In genomic region chr13:46838551-46838950, GRCm38 (mm10) we compare ENCODE assay signal across 8 mouse cellular contexts.
DNase-seq lines count a peak whose midpoint lies in the region; ATAC-seq and TF ChIP-seq lines count a peak whose summit lies in the region.

No protein-coding gene starts in this region.

- no peak overlapping the region for H3K4me3 ChIP-seq in forebrain, postnatal 0 days (ENCODE audit: low read depth, low read length)
- H3K4me3 ChIP-seq in forebrain, embryonic 16.5 days (replicated peaks; ENCODE audit: low read length), result no peak overlapping the region
- H3K4me3 ChIP-seq in liver, postnatal 0 days (ENCODE audit: low read depth, low read length), result no peak overlapping the region
- no peak overlapping the region for H3K4me3 ChIP-seq in liver, embryonic 11.5 days (ENCODE audit: low read depth, low read length)

- H3K36me3 ChIP-seq in forebrain, postnatal 0 days (ENCODE audit: insufficient read depth), result no peaks in the 10 kb centered on the region
- no peaks in the 10 kb centered on the region for H3K36me3 ChIP-seq in forebrain, embryonic 16.5 days (ENCODE audit: control insufficient read depth, insufficient read depth)
- no peaks in the 10 kb centered on the region for H3K36me3 ChIP-seq in liver, postnatal 0 days (replicated peaks; ENCODE audit: insufficient read depth, low read length)
- H3K36me3 ChIP-seq in liver, embryonic 11.5 days (ENCODE audit: control insufficient read depth, insufficient read depth, low read length), result no peaks in the 10 kb centered on the region; the same call in 1 of the 2 replicates

- no peaks in the 10 kb centered on the region for H3K9me3 ChIP-seq in forebrain, postnatal 0 days (ENCODE audit: low read length)
- H3K9me3 ChIP-seq in forebrain, embryonic 16.5 days (ENCODE audit: control insufficient read depth, low read length), result peaks cover 7% of the 10 kb centered on the region; the same call in 1 of the 2 replicates
- H3K9me3 ChIP-seq in liver, postnatal 0 days (ENCODE audit: low read length), result no peaks in the 10 kb centered on the region
- no peaks in the 10 kb centered on the region; the same call in 1 of the 2 replicates for H3K9me3 ChIP-seq in liver, embryonic 11.5 days (ENCODE audit: control insufficient read depth, low read length)

- H3K4me1 ChIP-seq in forebrain, postnatal 0 days (ENCODE audit: insufficient read depth), result no peaks in the 10 kb centered on the region
- H3K4me1 ChIP-seq in forebrain, embryonic 16.5 days (replicated peaks; ENCODE audit: control insufficient read depth, insufficient read depth, low read length), result no peaks in the 10 kb centered on the region
- no peaks in the 10 kb centered on the region for H3K4me1 ChIP-seq in liver, postnatal 0 days (ENCODE audit: insufficient read depth)
- H3K4me1 ChIP-seq in liver, embryonic 11.5 days (replicated peaks; ENCODE audit: control insufficient read depth, insufficient read depth, low read length), result no peaks in the 10 kb centered on the region

- TF ChIP-seq EP300 in liver, postnatal 0 days (IDR thresholded peaks at IDR 0.05; ENCODE audit: low read depth), result no peak

- peak; percentile 50 for DNase-seq in forebrain, postnatal 0 days
- no peak for DNase-seq in liver, postnatal 0 days
- DNase-seq in liver, embryonic 11.5 days (ENCODE audit: low spot score), result no peak
- DNase-seq in adrenal gland, postnatal 25 days, result peak; percentile 15
- peak; percentile 42 to 67 for DNase-seq in heart, postnatal 14 days

- TF ChIP-seq CTCF in forebrain, postnatal 0 days (IDR thresholded peaks at IDR 0.05; ENCODE audit: low read depth), result peak; percentile 68
- TF ChIP-seq CTCF in liver, postnatal 0 days (IDR thresholded peaks at IDR 0.05; ENCODE audit: low read depth), result peak; percentile 69

- 70% methylated on average over 2 of the region's 2 CpGs for WGBS in forebrain, postnatal 0 days
- WGBS in forebrain, embryonic 16.5 days, result 76% methylated on average over 2 of the region's 2 CpGs
- 50% methylated on average over 2 of the region's 2 CpGs for WGBS in liver, postnatal 0 days (ENCODE audit: insufficient replicate concordance)
- 68% methylated on average over 2 of the region's 2 CpGs for WGBS in liver, embryonic 11.5 days

- ATAC-seq in forebrain, postnatal 0 days, result no peak
- no peak for ATAC-seq in forebrain, embryonic 16.5 days
- ATAC-seq in liver, postnatal 0 days, result no peak
- ATAC-seq in liver, embryonic 11.5 days (replicated peaks; ENCODE audit: low FRiP score), result no peak
- ATAC-seq in inflammation-experienced regulatory T-cells, adult 6 months, result no peak
- no peak for ATAC-seq in erythroid progenitor cell, adult 5-6 weeks (replicated peaks; ENCODE audit: low FRiP score, poor library complexity, severe bottlenecking)

- H3K27me3 ChIP-seq in forebrain, postnatal 0 days (ENCODE audit: insufficient read depth, low read length), result no peaks in the 10 kb centered on the region
- H3K27me3 ChIP-seq in forebrain, embryonic 16.5 days (replicated peaks; ENCODE audit: control insufficient read depth, insufficient read depth, low read length), result no peaks in the 10 kb centered on the region
- no peaks in the 10 kb centered on the region for H3K27me3 ChIP-seq in liver, postnatal 0 days (ENCODE audit: insufficient read depth, low read length)
- no peaks in the 10 kb centered on the region for H3K27me3 ChIP-seq in liver, embryonic 11.5 days (replicated peaks; ENCODE audit: control insufficient read depth, insufficient read depth, low read length)

- no peak overlapping the region for H3K27ac ChIP-seq in forebrain, postnatal 0 days (ENCODE audit: low read depth, low read length)
- H3K27ac ChIP-seq in forebrain, embryonic 16.5 days (ENCODE audit: low read length), result no peak overlapping the region
- no peak overlapping the region for H3K27ac ChIP-seq in liver, postnatal 0 days (ENCODE audit: low read depth)
- no peak overlapping the region for H3K27ac ChIP-seq in liver, embryonic 11.5 days (ENCODE audit: low read depth, low read length)

- intact Hi-C loops in heart, postnatal 14 days (cut with DNase I), result loop anchor here (1.0 to 2.0 kb wide), 2 partner anchors 90 to 177 kb away; partner anchors contain the start of gene Kif13a

- H3K9ac ChIP-seq in forebrain, postnatal 0 days, result no peak overlapping the region
- H3K9ac ChIP-seq in forebrain, embryonic 16.5 days (replicated peaks; ENCODE audit: low read depth, low read length), result no peak overlapping the region
- no peak overlapping the region for H3K9ac ChIP-seq in liver, postnatal 0 days (replicated peaks)
- no peak overlapping the region for H3K9ac ChIP-seq in liver, embryonic 11.5 days (ENCODE audit: low read depth, low read length)

- no peak overlapping the region for H3K4me2 ChIP-seq in forebrain, postnatal 0 days (ENCODE audit: low read depth)
- H3K4me2 ChIP-seq in forebrain, embryonic 16.5 days (ENCODE audit: low read length), result no peak overlapping the region
- no peak overlapping the region for H3K4me2 ChIP-seq in liver, postnatal 0 days (ENCODE audit: low read depth, low read length)
- H3K4me2 ChIP-seq in liver, embryonic 11.5 days, result no peak overlapping the region

Comparison
In these comparisons a context has a peak if more than half of its experiments do, and no peak if none do; other contexts are left out.
1. DNase-seq: peak in forebrain, postnatal 0 days (single experiment), adrenal gland, postnatal 25 days (single experiment) and heart, postnatal 14 days (2 of 2); none in liver, postnatal 0 days (single experiment) and liver, embryonic 11.5 days (single experiment).